Mouse (Mus musculus): ENCODE results near the gene Rpl10.

Rpl10 gene

GRCm38 (mm10) chrX:74281041-74281731 is 10.6 kb downstream of the Rpl10 start:
- peak; percentile 17 for DNase-seq (ENCODE audit: low read depth, low spot score)

- peak; percentile 73 for DNase-seq (ENCODE audit: low read depth, low spot score)
Observed at GRCm38 (mm10) chrX:74281732-74282394, 11.3 kb downstream of the Rpl10 start, which contains the start of the genes Taz and Dnase1l1. TSS of gene Taz (plus strand) at chrX:74281912. TSS of gene Dnase1l1 (minus strand) at chrX:74282337.

GRCm38 (mm10) chrX:74282395-74283091 is 11.9 kb downstream of the Rpl10 start:
- peak; percentile 73 for DNase-seq (ENCODE audit: low read depth, low spot score)

GRCm38 (mm10) chrX:74283092-74283437 is 12.5 kb downstream of the Rpl10 start:
- DNase-seq (ENCODE audit: low read depth, low spot score): no peak

GRCm38 (mm10) chrX:74293431-74293830 is 22.8 kb downstream of the Rpl10 start:
- DNase-seq (ENCODE audit: low read depth, low spot score): no peak

GRCm38 (mm10) chrX:74296538-74297448 is 26.2 kb downstream of the Rpl10 start, which contains the start of gene Atp6ap1:
TSS of gene Atp6ap1 (plus strand) at chrX:74297097.
- DNase-seq (ENCODE audit: low read depth, low spot score): peak; percentile 86

- DNase-seq (ENCODE audit: low read depth, low spot score): no peak
Observed at GRCm38 (mm10) chrX:74298348-74298747, 27.7 kb downstream of the Rpl10 start.

GRCm38 (mm10) chrX:74299721-74300120 is 29.1 kb downstream of the Rpl10 start:
- no peak for DNase-seq (ENCODE audit: low read depth, low spot score)

- DNase-seq (ENCODE audit: low read depth, low spot score): peak; percentile 60
Observed at GRCm38 (mm10) chrX:74304867-74305700, 34.5 kb downstream of the Rpl10 start, which contains the start of gene Gdi1. TSS of gene Gdi1 (plus strand) at chrX:74304998.

- DNase-seq (ENCODE audit: low read depth, low spot score): peak; percentile 69
Observed at GRCm38 (mm10) chrX:74312540-74313464, 42.2 kb downstream of the Rpl10 start, which contains the start of gene Fam50a. TSS of gene Fam50a (plus strand) at chrX:74313033.
